Mouse (Mus musculus): ENCODE data around the gene Dusp1. TPM values are rescaled to one million over a fixed set of nuclear protein-coding genes. Genes with fewer than 3 reads are reported as not detected.

Dusp1 gene
- polyA plus RNA-seq (2012) = 107 and 129 TPM in 2 replicates

DNA sequence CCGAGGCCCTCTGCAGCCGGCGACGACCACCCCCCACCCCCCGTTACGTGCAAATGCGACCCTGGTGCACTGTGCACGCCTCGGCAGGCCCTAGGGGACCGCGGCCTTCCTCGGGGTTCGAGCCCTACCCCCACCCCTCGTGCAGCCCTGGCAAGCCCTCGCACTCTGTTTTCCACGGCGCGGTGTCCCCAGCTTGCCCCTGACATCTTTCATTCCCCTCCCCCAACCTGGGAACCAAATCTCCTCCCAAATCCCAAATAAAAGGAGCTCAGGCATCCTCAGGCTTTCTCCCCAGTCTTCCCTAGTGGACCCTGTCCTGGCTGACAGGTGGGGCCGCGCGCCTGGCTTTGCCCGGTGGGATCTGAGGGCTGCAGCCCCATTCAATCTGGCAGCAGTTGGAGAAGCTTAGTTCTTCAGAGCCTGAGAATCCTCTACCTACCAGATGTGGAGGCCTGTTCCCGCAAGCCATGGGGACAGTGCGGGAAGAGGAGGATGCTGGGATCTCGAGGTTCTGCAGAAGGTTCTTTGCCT lies at the start of gene Dusp1:
Gene Dusp1, minus strand, starts transcription at position 478 of the 531 bp plus-strand sequence.
- peaks cover 47% of the 10 kb centered on the region for H3K4me1 ChIP-seq (ENCODE audit: control insufficient read depth)
- peaks cover 4% of the 10 kb centered on the region for H3K27me3 ChIP-seq (ENCODE audit: control insufficient read depth)
- H3K36me3 ChIP-seq (ENCODE audit: control insufficient read depth) = peaks cover 6% of the 10 kb centered on the region
- no peak for TF ChIP-seq TAL1 (IDR thresholded peaks at IDR 0.05; ENCODE audit: low read length)
- TF ChIP-seq GATA1 (IDR thresholded peaks at IDR 0.05; ENCODE audit: low read length) = no peak
- no peaks in the 10 kb centered on the region; the same call in 1 of the 2 replicates for H3K9me3 ChIP-seq (ENCODE audit: control insufficient read depth, low read length)
- peak within 1 kb of the TSS; percentile 71 for H3K4me3 ChIP-seq (replicated peaks)

DNA sequence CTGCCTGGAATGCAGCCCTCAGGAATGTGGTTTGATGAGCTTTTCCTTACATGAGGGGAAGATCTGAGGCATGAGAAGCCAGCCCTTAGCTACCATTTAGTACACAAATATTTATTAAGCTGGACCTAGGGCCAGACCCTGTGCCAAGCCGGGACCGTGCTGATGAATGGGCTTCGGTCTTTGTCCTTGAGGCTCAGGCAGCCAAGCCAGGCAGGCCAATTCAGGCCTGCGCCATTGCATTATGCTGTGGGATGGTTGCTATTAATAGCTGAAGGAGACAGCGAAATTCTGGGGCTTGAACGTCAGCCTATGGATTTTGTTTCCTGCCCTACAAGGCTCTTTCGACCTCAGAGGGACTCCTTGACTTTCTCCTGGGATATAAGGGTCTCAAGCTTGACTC lies 49.4 kb upstream of the Dusp1 start:
- H3K4me1 ChIP-seq (ENCODE audit: control insufficient read depth) = peaks cover 2% of the 10 kb centered on the region; the same call in 1 of the 2 replicates
- H3K4me3 ChIP-seq (replicated peaks) = no peak overlapping the region
- H3K27me3 ChIP-seq (ENCODE audit: control insufficient read depth) = no peaks in the 10 kb centered on the region
- no peaks in the 10 kb centered on the region for H3K9me3 ChIP-seq (ENCODE audit: control insufficient read depth, low read length)
- TF ChIP-seq GATA1 (IDR thresholded peaks at IDR 0.05; ENCODE audit: low read length) (no peak), TAL1 (IDR thresholded peaks at IDR 0.05; ENCODE audit: low read length) (no peak)
- peaks cover 10% of the 10 kb centered on the region; the same call in 1 of the 2 replicates for H3K36me3 ChIP-seq (ENCODE audit: control insufficient read depth)

DNA sequence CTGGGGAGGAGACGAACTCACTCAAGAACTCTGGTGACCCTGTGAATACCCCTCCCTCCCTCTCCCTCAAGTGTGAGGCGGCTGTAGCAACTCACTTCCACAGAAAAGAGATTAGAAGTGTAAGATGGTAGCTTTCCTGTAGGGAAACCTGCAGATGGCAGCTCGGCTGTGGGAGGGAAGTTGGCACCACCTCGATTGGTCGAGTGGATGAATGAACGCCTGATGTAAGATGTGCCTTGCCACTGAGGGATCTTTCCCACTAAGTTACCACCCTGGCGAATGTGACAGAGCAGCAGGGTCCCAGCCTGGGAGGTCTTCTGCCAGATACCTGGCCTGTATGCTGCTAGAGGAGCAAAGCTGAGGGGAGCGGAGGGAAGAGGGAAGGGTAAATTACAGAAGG lies 47.9 kb upstream of the Dusp1 start:
- H3K27me3 ChIP-seq (ENCODE audit: control insufficient read depth) = no peaks in the 10 kb centered on the region
- H3K4me1 ChIP-seq (ENCODE audit: control insufficient read depth) = peaks cover 2% of the 10 kb centered on the region; the same call in 1 of the 2 replicates
- TF ChIP-seq TAL1 (IDR thresholded peaks at IDR 0.05; ENCODE audit: low read length) = no peak
- TF ChIP-seq GATA1 (IDR thresholded peaks at IDR 0.05; ENCODE audit: low read length) = no peak
- no peak overlapping the region for H3K4me3 ChIP-seq (replicated peaks)
- H3K36me3 ChIP-seq (ENCODE audit: control insufficient read depth) = peaks cover 14% of the 10 kb centered on the region; the same call in 1 of the 2 replicates
- no peaks in the 10 kb centered on the region for H3K9me3 ChIP-seq (ENCODE audit: control insufficient read depth, low read length)

- Histone ChIP-seq H3K9me3 (ENCODE audit: control insufficient read depth, low read length) (no peaks in the 10 kb centered on the region), H3K27me3 (ENCODE audit: control insufficient read depth) (no peaks in the 10 kb centered on the region), H3K4me3 (replicated peaks) (no peak overlapping the region), H3K4me1 (ENCODE audit: control insufficient read depth) (peaks cover 2% of the 10 kb centered on the region; the same call in 1 of the 2 replicates), H3K36me3 (ENCODE audit: control insufficient read depth) (peaks cover 13% of the 10 kb centered on the region; the same call in 1 of the 2 replicates)
- TF ChIP-seq TAL1 (IDR thresholded peaks at IDR 0.05; ENCODE audit: low read length) = no peak
- TF ChIP-seq GATA1 (IDR thresholded peaks at IDR 0.05; ENCODE audit: low read length) = no peak
These were observed 46.9 kb upstream of the Dusp1 start for GRCm38 (mm10) chr17:26608877-26609276.

DNA sequence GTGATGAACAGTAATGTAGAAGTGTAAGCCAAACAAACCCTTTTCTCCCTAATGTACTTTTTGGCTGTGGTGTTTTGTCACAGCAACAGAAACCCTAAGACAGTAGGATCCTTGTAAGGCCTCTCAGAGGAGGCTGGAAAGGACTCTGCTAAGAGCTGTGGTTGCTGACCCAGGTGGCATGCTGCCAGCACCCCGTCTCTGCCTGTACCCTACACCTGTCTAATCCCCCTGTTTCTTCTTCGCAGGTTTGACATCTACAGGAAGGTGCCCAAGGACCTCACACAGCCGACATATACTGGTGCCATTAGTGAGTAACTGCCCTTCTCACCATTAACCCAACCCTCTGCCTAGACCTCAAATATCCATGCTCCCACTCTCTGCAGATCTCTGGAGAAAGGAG lies 46.4 kb upstream of the Dusp1 start:
- TF ChIP-seq TAL1 (IDR thresholded peaks at IDR 0.05; ENCODE audit: low read length) = no peak
- TF ChIP-seq GATA1 (IDR thresholded peaks at IDR 0.05; ENCODE audit: low read length) = no peak
- H3K36me3 ChIP-seq (ENCODE audit: control insufficient read depth) = peaks cover 13% of the 10 kb centered on the region; the same call in 1 of the 2 replicates
- no peak overlapping the region for H3K4me3 ChIP-seq (replicated peaks)
- H3K27me3 ChIP-seq (ENCODE audit: control insufficient read depth) = no peaks in the 10 kb centered on the region
- H3K9me3 ChIP-seq (ENCODE audit: control insufficient read depth, low read length) = no peaks in the 10 kb centered on the region
- H3K4me1 ChIP-seq (ENCODE audit: control insufficient read depth) = peaks cover 3% of the 10 kb centered on the region; the same call in 1 of the 2 replicates

DNA sequence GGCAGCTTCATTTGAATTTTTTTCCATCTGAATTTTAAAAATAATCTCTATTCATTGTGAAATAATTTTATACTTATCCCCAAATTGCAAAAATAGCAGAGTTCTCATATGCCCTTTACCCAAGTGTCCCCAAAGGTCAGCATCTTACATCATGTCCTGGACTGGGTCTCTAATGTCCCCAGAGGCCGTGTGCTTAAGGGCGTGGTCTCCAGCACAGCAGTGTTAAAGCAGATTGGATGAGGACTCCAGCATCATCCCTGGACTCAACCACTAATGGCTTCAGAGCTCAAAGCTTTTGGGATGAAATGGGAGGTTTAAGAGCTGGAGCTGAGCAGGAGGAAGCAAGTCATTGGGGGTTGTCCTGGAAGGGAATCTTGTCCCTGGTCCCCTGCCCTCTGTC lies 44.6 kb upstream of the Dusp1 start:
- Histone ChIP-seq H3K9me3 (ENCODE audit: control insufficient read depth, low read length) (no peaks in the 10 kb centered on the region), H3K4me3 (replicated peaks) (no peak overlapping the region), H3K36me3 (ENCODE audit: control insufficient read depth) (peaks cover 13% of the 10 kb centered on the region; the same call in 1 of the 2 replicates), H3K27me3 (ENCODE audit: control insufficient read depth) (no peaks in the 10 kb centered on the region), H3K4me1 (ENCODE audit: control insufficient read depth) (peaks cover 14% of the 10 kb centered on the region)
- TF ChIP-seq GATA1 (IDR thresholded peaks at IDR 0.05; ENCODE audit: low read length) (no peak), TAL1 (IDR thresholded peaks at IDR 0.05; ENCODE audit: low read length) (no peak)

DNA sequence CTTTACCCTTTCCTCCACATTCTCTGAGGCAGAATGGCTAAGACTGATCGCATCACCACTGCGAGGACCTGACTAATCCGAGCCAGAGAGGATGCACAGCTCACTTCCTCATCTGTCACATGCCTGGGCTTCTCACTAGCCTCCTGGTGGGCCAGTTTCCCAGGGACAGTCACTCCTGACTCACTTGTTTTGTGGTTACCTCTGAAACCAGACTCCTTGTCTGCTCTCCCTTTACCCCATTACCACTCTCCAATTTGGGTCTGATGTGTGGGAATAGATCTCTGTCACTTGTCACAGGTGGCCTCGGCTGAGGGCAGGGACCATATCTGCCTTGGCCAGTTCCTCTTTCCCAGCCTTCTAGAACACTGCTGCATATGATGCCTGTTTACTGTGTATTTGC lies 43.7 kb upstream of the Dusp1 start:
- Histone ChIP-seq H3K4me1 (ENCODE audit: control insufficient read depth) (peaks cover 23% of the 10 kb centered on the region), H3K36me3 (ENCODE audit: control insufficient read depth) (peaks cover 10% of the 10 kb centered on the region; the same call in 1 of the 2 replicates), H3K27me3 (ENCODE audit: control insufficient read depth) (no peaks in the 10 kb centered on the region), H3K9me3 (ENCODE audit: control insufficient read depth, low read length) (no peaks in the 10 kb centered on the region), H3K4me3 (replicated peaks) (no peak overlapping the region)
- TF ChIP-seq GATA1 (IDR thresholded peaks at IDR 0.05; ENCODE audit: low read length) (no peak), TAL1 (IDR thresholded peaks at IDR 0.05; ENCODE audit: low read length) (no peak)

- H3K9me3 ChIP-seq (ENCODE audit: control insufficient read depth, low read length) = no peaks in the 10 kb centered on the region
- TF ChIP-seq TAL1 (IDR thresholded peaks at IDR 0.05; ENCODE audit: low read length) = no peak
- no peak for TF ChIP-seq GATA1 (IDR thresholded peaks at IDR 0.05; ENCODE audit: low read length)
These were observed 41.4 kb upstream of the Dusp1 start for GRCm38 (mm10) chr17:26603311-26603710.

DNA sequence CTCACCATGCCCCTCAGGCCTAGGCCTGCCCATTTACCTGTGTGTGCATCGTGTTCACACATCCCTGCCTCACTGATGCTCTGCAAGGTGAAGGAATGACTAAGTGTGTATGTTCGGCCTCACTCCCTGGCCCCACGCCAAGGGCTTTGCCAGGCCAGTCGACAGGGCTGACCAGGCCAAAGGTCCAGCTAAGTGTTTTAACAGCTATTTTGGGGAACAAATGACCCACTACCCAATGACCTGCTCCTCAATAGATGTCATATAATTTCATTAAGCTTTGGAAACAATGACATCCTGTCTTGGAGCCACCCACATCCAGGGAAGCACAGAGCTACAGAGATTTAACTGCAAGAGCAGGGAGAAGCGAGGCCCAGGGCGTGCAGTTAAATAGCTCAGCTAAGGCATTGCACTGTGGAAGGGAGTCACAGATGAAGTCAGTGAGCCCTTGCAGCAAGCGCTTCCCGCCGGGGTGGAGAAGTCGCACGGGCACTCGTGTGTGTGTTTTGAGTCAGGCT lies 40.5 kb upstream of the Dusp1 start:
- Histone ChIP-seq H3K9me3 (ENCODE audit: control insufficient read depth, low read length) (no peaks in the 10 kb centered on the region), H3K4me1 (ENCODE audit: control insufficient read depth) (peaks cover 25% of the 10 kb centered on the region), H3K4me3 (replicated peaks) (no peak overlapping the region), H3K36me3 (ENCODE audit: control insufficient read depth) (peaks cover 5% of the 10 kb centered on the region; the same call in 1 of the 2 replicates), H3K27me3 (ENCODE audit: control insufficient read depth) (no peaks in the 10 kb centered on the region)
- no peak for TF ChIP-seq GATA1 (IDR thresholded peaks at IDR 0.05; ENCODE audit: low read length)
- no peak for TF ChIP-seq TAL1 (IDR thresholded peaks at IDR 0.05; ENCODE audit: low read length)

More at GRCm38 (mm10) chr17:26603311-26603710, 41.4 kb upstream of the Dusp1 start:
- Histone ChIP-seq H3K4me3 (replicated peaks) (no peak overlapping the region), H3K4me1 (ENCODE audit: control insufficient read depth) (peaks cover 25% of the 10 kb centered on the region), H3K27me3 (ENCODE audit: control insufficient read depth) (no peaks in the 10 kb centered on the region), H3K36me3 (ENCODE audit: control insufficient read depth) (peaks cover 5% of the 10 kb centered on the region; the same call in 1 of the 2 replicates)

Data from erythroblast, embryonic 14.5 days (primary cell).